Mouse (Mus musculus) common myeloid progenitor, adult 5-6 weeks (primary cell): ENCODE data around the gene Hsd17b14. TPM values are rescaled to one million over a fixed set of nuclear protein-coding genes. Genes with fewer than 3 reads are reported as not detected.
A peak's percentile ranks its signal among the peaks of the same experiment; 100 is the strongest.

Source experiments
- ATAC-seq: replicated peaks from 2 replicates; pipeline ENCODE4 v1.8.0; 2016; ENCODE audit warnings: low read depth, mild to moderate bottlenecking, moderate TSS enrichment, inconsistent platforms; ENCODE audit not compliant: poor library complexity, severe bottlenecking
- total RNA-seq: library from RNA; stranded (forward); fragments of 200-1000, 187-1606 nt; gene quantifications from 2 replicates; pipeline ENCODE4 v1.2.3, GENCODE M21; 2017

Hsd17b14 gene
- total RNA-seq, 1 experiment from 2014 or later: not detected

- ATAC-seq: peak; percentile 33
Observed at GRCm38 (mm10) chr7:45561624-45562520, 7.2 kb downstream of the Hsd17b14 start.

- ATAC-seq: no peak
Observed at GRCm38 (mm10) chr7:45564811-45565210, 10.1 kb downstream of the Hsd17b14 start.

GRCm38 (mm10) chr7:45565446-45565845 lies 10.8 kb downstream of the Hsd17b14 start:
- no peak for ATAC-seq

- no peak for ATAC-seq
Observed at GRCm38 (mm10) chr7:45567112-45567779, 12.6 kb downstream of the Hsd17b14 start.

GRCm38 (mm10) chr7:45567780-45568516 lies 13.3 kb downstream of the Hsd17b14 start:
- peak; percentile 83 for ATAC-seq

GRCm38 (mm10) chr7:45568601-45569473 lies 14.1 kb downstream of the Hsd17b14 start:
- peak; percentile 6; the same call in 1 of the 2 replicates for ATAC-seq

GRCm38 (mm10) chr7:45570103-45570741 lies 15.5 kb downstream of the Hsd17b14 start, which contains the start of gene Bcat2:
TSS of gene Bcat2 (plus strand) at chr7:45570153.
- peak; percentile 61 for ATAC-seq

GRCm38 (mm10) chr7:45571966-45572365 lies 17.3 kb downstream of the Hsd17b14 start:
- ATAC-seq: no peak

GRCm38 (mm10) chr7:45573954-45574353 lies 19.3 kb downstream of the Hsd17b14 start:
- ATAC-seq: no peak

GRCm38 (mm10) chr7:45574472-45575379 lies 20.0 kb downstream of the Hsd17b14 start:
- ATAC-seq: no peak

GRCm38 (mm10) chr7:45585923-45586322 lies 31.2 kb downstream of the Hsd17b14 start:
- ATAC-seq: no peak

GRCm38 (mm10) chr7:45587631-45588592 lies 33.2 kb downstream of the Hsd17b14 start:
- ATAC-seq: no peak

GRCm38 (mm10) chr7:45589173-45589572 lies 34.5 kb downstream of the Hsd17b14 start:
- peak; percentile 86 for ATAC-seq

GRCm38 (mm10) chr7:45589898-45590297 lies 35.2 kb downstream of the Hsd17b14 start:
- ATAC-seq: no peak

- no peak for ATAC-seq
Observed at GRCm38 (mm10) chr7:45590874-45591273, 36.2 kb downstream of the Hsd17b14 start.

- no peak for ATAC-seq
Observed at GRCm38 (mm10) chr7:45591880-45592279, 37.2 kb downstream of the Hsd17b14 start.
